Mouse (Mus musculus) liver, postnatal 0 days (tissue): ENCODE results near the gene Arhgef19.

ENCODE experiments used
- CTCF ChIP-seq: sonication (generic); IDR thresholded peaks from 2 replicates; pipeline ENCODE4 v1.5.1; 2016; ENCODE audit warnings: antibody characterized with exemption, low read depth
- EP300 ChIP-seq: IDR thresholded peaks from 2 replicates; pipeline ENCODE4 v1.6.1; 2016; ENCODE audit warnings: antibody characterized with exemption, low read depth, mild to moderate bottlenecking

DNA sequence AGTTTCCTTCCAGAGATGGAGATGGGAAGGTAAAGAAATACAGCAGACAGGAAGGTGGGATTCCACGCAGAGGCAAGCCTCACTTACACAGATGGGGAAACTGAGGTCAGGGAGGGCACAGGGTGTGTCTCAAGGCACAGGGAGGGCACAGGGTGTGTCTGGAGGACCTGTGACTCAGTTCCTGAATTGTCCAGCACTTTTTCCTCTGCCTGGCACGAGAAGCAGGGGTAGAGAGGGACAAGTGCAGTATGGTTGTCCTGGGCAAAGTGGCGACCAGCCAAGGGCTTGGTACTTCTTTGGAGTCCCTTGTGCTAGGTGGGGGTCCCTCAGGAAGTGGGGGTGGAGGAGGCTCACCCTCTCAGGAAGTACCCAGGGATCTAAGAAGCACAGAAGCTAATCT is 42.8 kb downstream of the Arhgef19 start:
- TF ChIP-seq EP300 = no peak
- no peak for TF ChIP-seq CTCF
